Mouse (Mus musculus) right cerebral cortex, postnatal 10 days (tissue): ENCODE data around the gene Kirrel2.

Experiments
- DNase-seq, 2 experiments: peaks; one replicate each; pipeline ENCODE4 v3.0.0; 2021; ENCODE audit warnings: low spot score in 2 of 2

The Kirrel2 gene

GRCm38 (mm10) chr7:30413596-30413995, 43.9 kb downstream of the Kirrel2 start, which contains the start of gene Tyrobp:
Gene Tyrobp, plus strand, starts transcription at chr7:30413760.
- DNase-seq = no peak

- DNase-seq = no peak
These were observed 44.7 kb downstream of the Kirrel2 start for GRCm38 (mm10) chr7:30412735-30413147.

- no peak for DNase-seq
These were observed 46.5 kb downstream of the Kirrel2 start for GRCm38 (mm10) chr7:30411023-30411422.

- no peak for DNase-seq
These were observed 47.7 kb downstream of the Kirrel2 start for GRCm38 (mm10) chr7:30409789-30410188.

- DNase-seq = no peak
These were observed 48.9 kb downstream of the Kirrel2 start for GRCm38 (mm10) chr7:30408639-30409038.

- DNase-seq = no peak
These were observed 55.1 kb downstream of the Kirrel2 start for GRCm38 (mm10) chr7:30402343-30402742.

GRCm38 (mm10) chr7:30399671-30400070, 57.8 kb downstream of the Kirrel2 start:
- no peak for DNase-seq
